Mouse (Mus musculus): Measurements from ENCODE around the gene Polg. TPM values are rescaled to one million over a fixed set of nuclear protein-coding genes. Genes with fewer than 3 reads are reported as not detected.

Polg gene
- polyA plus RNA-seq, 1 experiment from 2014 or later, result 44.5 TPM

DNA sequence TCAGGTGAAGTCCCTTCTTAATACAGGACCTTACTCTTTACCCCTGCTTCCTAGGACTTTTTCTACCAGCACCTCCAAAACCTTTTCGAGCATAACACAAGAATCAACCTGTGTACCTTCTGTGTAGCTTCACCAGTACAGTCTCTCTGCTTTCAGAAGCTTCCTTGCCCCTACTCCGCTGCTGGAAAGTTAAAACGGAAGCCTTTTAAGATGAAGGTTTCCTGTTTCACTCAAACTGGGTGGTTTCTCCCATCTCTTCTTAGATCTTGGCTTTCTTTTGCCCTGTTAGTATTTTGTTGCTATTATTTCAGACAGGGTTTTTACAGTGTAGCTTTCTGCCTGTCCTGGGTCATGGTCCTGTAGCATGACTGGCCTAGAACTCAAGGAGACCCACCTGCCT is 18.7 kb downstream of the Polg start:
- H3K4me2 ChIP-seq (replicated peaks), result no peak overlapping the region

DNA sequence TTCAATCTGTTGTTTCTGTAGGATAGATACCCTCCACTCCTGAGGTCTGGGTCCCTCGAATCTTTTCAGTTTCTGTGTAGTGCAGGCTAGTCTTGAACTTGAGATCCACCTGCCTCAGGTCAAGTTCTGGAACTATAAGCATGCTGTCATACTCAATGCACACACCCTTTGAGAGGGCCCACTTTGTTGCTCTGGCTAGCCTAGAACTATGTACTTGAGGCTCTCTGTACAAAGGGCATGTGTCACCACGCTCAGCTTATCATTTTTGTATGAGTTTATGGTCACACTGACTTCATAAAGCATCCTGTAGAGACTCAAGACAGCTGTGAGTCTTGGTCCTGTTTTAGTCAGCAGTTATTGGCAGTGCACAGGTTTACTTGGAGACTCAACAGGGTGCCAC is 19.1 kb downstream of the Polg start:
- ATAC-seq (ENCODE audit: low FRiP score, low read depth), result no peak
- peaks cover 83% of the 10 kb centered on the region for H3K36me3 ChIP-seq

More for the DNA sequence above, 18.7 kb downstream of the Polg start:
- no peak for ATAC-seq (ENCODE audit: low FRiP score, low read depth)
- Histone ChIP-seq H3K9me3 (no peaks in the 10 kb centered on the region), H3K4me3 (no peak overlapping the region), H3K27ac (replicated peaks) (no peak overlapping the region), H3K4me1 (no peaks in the 10 kb centered on the region), H3K36me3 (peaks cover 87% of the 10 kb centered on the region), H3K9ac (replicated peaks) (no peak overlapping the region), H3K27me3 (no peaks in the 10 kb centered on the region)
- WGBS, result 96% methylated on average over 3 of the region's 3 CpGs

DNA sequence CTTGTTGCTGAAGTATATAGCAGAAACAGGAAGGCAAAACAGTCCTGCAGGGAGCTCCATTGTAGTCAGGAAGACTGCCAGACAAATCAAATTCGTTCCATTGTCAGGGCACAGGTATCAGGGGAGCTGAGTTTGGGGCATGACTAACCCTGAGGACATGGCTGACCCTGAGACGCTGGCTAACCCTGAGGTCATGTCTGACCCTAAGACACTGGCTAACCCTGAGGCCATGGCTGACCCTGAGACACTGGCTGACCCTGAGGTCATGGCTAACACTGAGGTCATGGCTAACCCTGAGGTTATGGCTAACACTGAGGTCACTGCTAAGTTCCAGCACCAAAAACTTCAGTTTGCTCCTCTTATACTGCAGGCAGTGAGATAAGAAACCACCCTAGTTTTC is 26.1 kb downstream of the Polg start:
- 79% methylated on average over 2 of the region's 2 CpGs for WGBS
- H3K9me3 ChIP-seq, result no peaks in the 10 kb centered on the region

More for the DNA sequence above, 19.1 kb downstream of the Polg start:
- no peak overlapping the region for H3K4me3 ChIP-seq
- no peak overlapping the region for H3K27ac ChIP-seq (replicated peaks)
- WGBS, result 87% methylated on average over 2 of the region's 2 CpGs
- no peak overlapping the region for H3K9ac ChIP-seq (replicated peaks)
- no peaks in the 10 kb centered on the region for H3K27me3 ChIP-seq
- no peaks in the 10 kb centered on the region for H3K4me1 ChIP-seq
- H3K4me2 ChIP-seq (replicated peaks), result no peak overlapping the region
- H3K9me3 ChIP-seq, result no peaks in the 10 kb centered on the region

DNA sequence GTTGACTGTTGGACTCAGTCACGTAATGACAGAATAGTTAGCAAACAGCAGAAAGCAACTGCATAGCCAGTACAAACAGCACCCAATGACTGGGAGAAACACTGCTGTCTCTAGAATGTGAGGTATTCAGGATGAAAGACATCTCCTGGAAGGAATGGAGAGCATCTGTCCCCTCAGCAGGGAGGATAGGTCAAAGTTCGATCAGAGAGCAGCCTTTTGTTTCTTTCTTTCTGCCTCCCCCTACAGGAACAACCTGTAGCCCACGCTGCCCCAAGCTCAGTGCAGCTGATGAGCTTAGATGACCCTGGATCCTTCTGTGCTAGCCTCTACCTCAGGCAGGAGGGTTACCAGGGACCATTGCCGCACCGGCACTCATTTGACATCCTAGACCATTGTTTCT is 37.9 kb downstream of the Polg start:
- Histone ChIP-seq H3K4me1 (no peaks in the 10 kb centered on the region), H3K4me2 (replicated peaks) (no peak overlapping the region), H3K36me3 (no peaks in the 10 kb centered on the region), H3K4me3 (no peak overlapping the region), H3K9me3 (no peaks in the 10 kb centered on the region), H3K27me3 (no peaks in the 10 kb centered on the region), H3K27ac (replicated peaks) (no peak overlapping the region), H3K9ac (replicated peaks) (no peak overlapping the region)
- ATAC-seq (ENCODE audit: low FRiP score, low read depth), result no peak
- 55% methylated on average over 5 of the region's 5 CpGs for WGBS

More for the DNA sequence above, 26.1 kb downstream of the Polg start:
- peaks cover 27% of the 10 kb centered on the region for H3K36me3 ChIP-seq
- no peak overlapping the region for H3K4me2 ChIP-seq (replicated peaks)
- H3K4me1 ChIP-seq, result no peaks in the 10 kb centered on the region
- H3K9ac ChIP-seq (replicated peaks), result no peak overlapping the region
- H3K4me3 ChIP-seq, result no peak overlapping the region
- ATAC-seq (ENCODE audit: low FRiP score, low read depth), result no peak
- no peaks in the 10 kb centered on the region for H3K27me3 ChIP-seq
- H3K27ac ChIP-seq (replicated peaks), result no peak overlapping the region

DNA sequence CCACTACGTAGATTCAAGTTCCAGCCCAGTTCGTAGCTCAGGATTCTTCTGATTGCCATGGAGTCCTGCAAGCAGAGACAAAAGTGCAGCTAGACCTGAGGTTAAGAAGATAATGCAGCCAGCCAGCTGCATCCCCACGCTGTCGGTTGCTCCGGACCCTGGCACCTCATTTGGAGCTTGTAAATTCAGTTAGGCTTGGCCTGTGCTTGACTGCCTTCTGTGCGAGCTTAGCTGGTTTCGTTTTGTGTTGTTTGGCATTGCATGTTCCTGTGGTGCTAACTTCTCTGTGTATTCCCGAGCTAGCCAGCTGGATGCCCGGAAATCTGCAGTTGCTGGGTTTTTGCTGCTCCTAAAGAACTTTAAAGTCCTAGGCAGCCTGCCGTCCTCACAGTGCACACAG is 40.4 kb downstream of the Polg start:
- H3K27ac ChIP-seq (replicated peaks), result no peak overlapping the region
- WGBS, result 61% methylated on average over 10 of the region's 10 CpGs
- H3K9ac ChIP-seq (replicated peaks), result no peak overlapping the region
- no peak for ATAC-seq (ENCODE audit: low FRiP score, low read depth)
- no peaks in the 10 kb centered on the region for H3K27me3 ChIP-seq
- H3K36me3 ChIP-seq, result no peaks in the 10 kb centered on the region
- H3K9me3 ChIP-seq, result no peaks in the 10 kb centered on the region
- H3K4me1 ChIP-seq, result no peaks in the 10 kb centered on the region
- H3K4me3 ChIP-seq, result no peak overlapping the region
- no peak overlapping the region for H3K4me2 ChIP-seq (replicated peaks)

DNA sequence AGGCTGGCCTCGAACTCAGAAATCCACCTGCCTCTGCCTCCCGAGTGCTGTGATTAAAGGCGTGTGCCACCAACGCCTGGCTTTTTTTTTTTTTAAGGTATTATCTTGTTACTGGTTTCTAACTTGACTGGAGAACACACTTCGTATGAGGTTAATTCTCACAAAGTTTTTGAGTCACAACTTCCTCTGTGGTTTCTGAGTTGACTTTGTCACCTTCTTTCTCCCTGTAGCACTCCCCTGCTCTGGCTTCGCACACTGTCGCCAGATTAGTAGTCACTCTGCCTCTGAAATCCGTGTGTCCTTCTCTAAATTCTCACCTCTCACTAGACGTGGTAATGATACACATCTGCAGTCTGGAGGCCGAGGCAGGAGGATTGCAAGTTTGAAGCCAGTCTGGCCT is 43.3 kb downstream of the Polg start:
- H3K9me3 ChIP-seq, result no peaks in the 10 kb centered on the region
- H3K27me3 ChIP-seq, result no peaks in the 10 kb centered on the region
- no peak overlapping the region for H3K4me3 ChIP-seq
- no peak overlapping the region for H3K4me2 ChIP-seq (replicated peaks)
- no peak overlapping the region for H3K27ac ChIP-seq (replicated peaks)
- 0 out of 2 replicates have a peak, but pooled peaks cover 5% of the 10 kb centered on the region for H3K36me3 ChIP-seq
- H3K9ac ChIP-seq (replicated peaks), result no peak overlapping the region
- no peak for ATAC-seq (ENCODE audit: low FRiP score, low read depth)
- 93% methylated on average over 10 of the region's 10 CpGs for WGBS
- no peaks in the 10 kb centered on the region for H3K4me1 ChIP-seq

DNA sequence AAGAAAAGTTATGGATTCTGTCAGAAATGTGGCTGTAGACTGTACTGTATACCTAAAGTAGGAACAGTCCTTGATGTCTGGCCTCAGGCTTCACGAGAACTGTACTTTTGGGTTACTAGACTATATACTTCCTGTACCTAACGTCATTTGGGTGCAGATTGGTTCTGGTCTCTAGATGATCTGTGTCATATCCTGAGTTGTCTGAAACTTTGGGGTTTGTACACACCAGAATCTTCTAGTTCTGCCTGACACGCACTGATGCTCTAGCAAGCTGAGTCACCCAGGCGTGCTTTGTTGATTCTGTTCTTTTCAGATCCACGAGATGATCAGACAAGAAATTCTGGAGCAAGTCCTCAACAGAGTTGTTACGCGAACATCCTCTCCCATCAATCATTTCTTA is 46.2 kb downstream of the Polg start:
- Histone ChIP-seq H3K4me1 (no peaks in the 10 kb centered on the region), H3K4me2 (replicated peaks) (no peak overlapping the region), H3K27ac (replicated peaks) (no peak overlapping the region), H3K36me3 (0 out of 2 replicates have a peak, but pooled peaks cover 5% of the 10 kb centered on the region), H3K9me3 (no peaks in the 10 kb centered on the region), H3K4me3 (no peak overlapping the region), H3K9ac (replicated peaks) (no peak overlapping the region), H3K27me3 (no peaks in the 10 kb centered on the region)
- ATAC-seq (ENCODE audit: low FRiP score, low read depth), result no peak
- 93% methylated on average over 7 of the region's 7 CpGs for WGBS

DNA sequence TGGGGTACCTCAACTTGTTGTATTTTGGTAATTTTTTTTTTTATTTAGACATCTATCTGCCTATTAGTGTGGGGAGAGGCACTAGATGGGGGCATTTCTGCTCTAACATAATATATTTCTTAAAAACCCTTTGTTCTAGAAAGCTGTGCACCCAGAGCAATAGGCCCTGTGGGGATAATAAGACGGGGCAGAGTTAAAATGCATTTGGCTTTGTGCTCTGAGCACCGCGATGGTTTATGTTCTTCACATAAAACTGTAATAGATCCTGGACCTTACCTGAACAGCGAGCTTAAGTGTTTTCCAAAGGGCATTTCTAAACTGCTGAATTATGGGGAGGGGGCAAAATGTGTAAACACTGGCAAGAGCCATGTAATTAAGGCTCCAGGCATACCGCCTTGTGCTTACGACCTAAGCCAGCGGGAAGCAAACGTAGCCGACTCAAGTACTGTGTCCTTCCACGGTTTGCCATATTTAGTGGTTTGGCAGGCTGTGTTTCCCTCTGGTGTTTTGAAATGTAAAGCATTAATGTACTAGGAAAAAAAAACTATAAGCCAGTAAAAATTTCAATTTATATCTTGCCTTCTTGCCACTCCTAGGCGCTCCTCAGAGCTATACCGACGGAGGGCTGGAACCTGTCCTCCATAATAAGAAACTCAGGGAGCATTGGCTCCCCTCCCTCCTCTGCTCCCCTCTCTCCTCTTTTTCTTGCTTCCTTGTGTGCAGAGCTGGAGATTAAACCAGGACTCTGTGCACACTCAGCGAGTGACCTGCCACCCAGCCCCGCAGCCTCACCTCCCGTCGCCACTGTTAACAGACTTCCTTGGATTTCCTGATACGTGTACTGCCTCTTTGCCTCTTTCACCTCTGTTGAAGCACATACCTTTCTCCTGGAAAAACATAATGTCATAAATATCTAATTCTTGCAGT is 51.5 kb downstream of the Polg start:
- ATAC-seq (ENCODE audit: low FRiP score, low read depth), result no peak
- Histone ChIP-seq H3K9ac (replicated peaks) (no peak overlapping the region), H3K27me3 (no peaks in the 10 kb centered on the region), H3K36me3 (0 out of 2 replicates have a peak, but pooled peaks cover 6% of the 10 kb centered on the region), H3K9me3 (no peaks in the 10 kb centered on the region), H3K4me2 (replicated peaks) (no peak overlapping the region), H3K4me3 (no peak overlapping the region), H3K27ac (replicated peaks) (no peak overlapping the region), H3K4me1 (no peaks in the 10 kb centered on the region)
- 90% methylated on average over 18 of the region's 18 CpGs for WGBS

DNA sequence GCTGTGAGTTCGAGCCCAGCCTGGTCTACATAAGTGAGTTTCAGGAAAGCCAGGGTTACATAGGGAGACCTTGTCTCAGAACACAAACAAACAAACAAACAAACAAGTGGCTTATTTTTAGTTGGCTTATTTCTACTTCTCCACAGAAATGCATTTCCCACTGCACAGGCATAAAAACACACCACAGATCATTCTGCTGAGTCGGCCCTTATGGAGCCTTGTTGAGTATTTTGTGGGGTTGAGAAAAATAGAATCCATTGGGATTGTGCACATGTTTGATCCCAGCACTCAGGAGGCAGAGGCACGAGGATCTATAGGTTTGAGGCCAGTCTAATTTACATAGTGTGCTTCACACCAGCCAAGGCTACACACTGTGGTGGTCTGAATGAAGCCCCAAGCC is 65.9 kb downstream of the Polg start:
- H3K36me3 ChIP-seq, result no peaks in the 10 kb centered on the region
- no peak overlapping the region for H3K4me2 ChIP-seq (replicated peaks)
- H3K9ac ChIP-seq (replicated peaks), result no peak overlapping the region
- H3K27ac ChIP-seq (replicated peaks), result no peak overlapping the region
- WGBS, result 81% methylated on average over 3 of the region's 3 CpGs
- no peak overlapping the region for H3K4me3 ChIP-seq
- no peak for ATAC-seq (ENCODE audit: low FRiP score, low read depth)
- no peaks in the 10 kb centered on the region for H3K9me3 ChIP-seq
- H3K27me3 ChIP-seq, result no peaks in the 10 kb centered on the region
- no peaks in the 10 kb centered on the region for H3K4me1 ChIP-seq

DNA sequence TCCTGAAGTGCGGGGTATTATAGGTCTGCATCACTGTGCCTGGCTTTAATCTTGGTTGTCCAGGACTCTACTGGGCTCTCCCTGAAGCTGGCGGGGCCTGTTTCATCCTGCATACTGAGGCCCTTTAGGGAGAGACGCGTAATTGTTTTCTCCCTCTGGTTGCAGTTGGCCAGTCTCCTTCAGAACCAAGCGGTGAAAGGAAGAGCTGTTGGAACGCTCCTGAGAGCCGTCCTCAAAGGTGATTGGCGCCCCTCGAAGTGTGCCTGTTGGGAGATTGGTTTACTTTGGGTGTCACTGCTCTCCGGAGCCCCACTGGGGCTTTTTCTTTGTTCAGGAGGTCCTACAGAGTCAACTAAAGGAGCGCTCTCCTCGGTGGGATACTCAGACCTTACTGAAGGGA is 67.2 kb downstream of the Polg start:
- H3K27me3 ChIP-seq, result no peaks in the 10 kb centered on the region
- ATAC-seq (ENCODE audit: low FRiP score, low read depth), result no peak
- no peak overlapping the region for H3K4me2 ChIP-seq (replicated peaks)
- H3K36me3 ChIP-seq, result no peaks in the 10 kb centered on the region
- no peak overlapping the region for H3K27ac ChIP-seq (replicated peaks)
- H3K9ac ChIP-seq (replicated peaks), result no peak overlapping the region
- H3K9me3 ChIP-seq, result no peaks in the 10 kb centered on the region
- whole genome bisulfite sequencing, result 69% methylated on average over 12 of the region's 12 CpGs
- H3K4me1 ChIP-seq, result 0 out of 2 replicates have a peak, but pooled peaks cover 2% of the 10 kb centered on the region
- H3K4me3 ChIP-seq, result no peak overlapping the region

DNA sequence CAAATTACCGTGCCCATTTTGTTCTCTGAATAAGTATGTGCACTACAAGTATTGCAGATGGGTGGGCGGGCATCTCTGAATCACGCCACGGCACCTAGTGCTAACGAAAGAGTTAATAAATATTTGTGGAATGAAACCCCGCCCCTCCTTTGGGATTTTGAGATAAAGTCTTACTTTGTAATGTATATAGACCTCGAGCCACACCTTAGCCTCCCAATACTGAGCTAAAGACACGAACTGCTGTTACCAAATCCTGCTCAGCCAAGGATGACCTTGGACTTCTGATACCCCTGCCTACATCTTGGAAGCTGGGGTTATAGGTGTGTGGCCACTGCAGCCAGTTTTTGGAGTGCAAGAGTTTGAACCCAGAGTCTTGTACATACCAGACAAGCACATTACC is 67.7 kb downstream of the Polg start:
- no peak overlapping the region for H3K4me2 ChIP-seq (replicated peaks)
- no peaks in the 10 kb centered on the region for H3K27me3 ChIP-seq
- no peaks in the 10 kb centered on the region for H3K9me3 ChIP-seq
- H3K27ac ChIP-seq (replicated peaks), result no peak overlapping the region
- H3K36me3 ChIP-seq, result no peaks in the 10 kb centered on the region
- H3K4me3 ChIP-seq, result no peak overlapping the region
- 0 out of 2 replicates have a peak, but pooled peaks cover 2% of the 10 kb centered on the region for H3K4me1 ChIP-seq
- ATAC-seq (ENCODE audit: low FRiP score, low read depth), result no peak
- WGBS, result 91% methylated on average over 8 of the region's 8 CpGs
- H3K9ac ChIP-seq (replicated peaks), result no peak overlapping the region

DNA sequence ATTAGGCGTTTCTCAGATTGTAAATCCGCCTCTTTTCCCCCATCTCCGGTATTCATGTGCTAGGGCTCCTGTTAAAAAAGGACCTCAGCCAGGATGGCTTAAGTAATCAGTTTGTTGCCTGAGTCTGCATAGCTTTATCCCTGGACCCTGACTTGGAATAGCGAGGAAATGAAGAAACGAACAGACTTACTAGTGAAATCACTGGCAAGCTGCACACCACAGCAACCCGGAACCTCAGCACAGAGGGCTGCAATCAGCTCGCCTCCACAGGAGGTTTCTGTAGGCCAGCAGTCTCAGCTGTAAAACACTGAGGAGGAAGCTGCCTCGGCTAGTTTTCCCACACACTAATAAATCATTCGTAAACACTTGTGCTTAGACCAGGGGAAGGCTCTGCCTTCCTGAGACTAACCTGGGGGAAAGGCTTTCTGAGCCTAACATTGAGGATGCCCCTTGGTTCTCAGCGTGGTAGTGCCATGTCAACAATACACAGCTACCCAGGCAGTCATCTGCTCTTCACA is 68.7 kb downstream of the Polg start:
- no peak overlapping the region for H3K4me3 ChIP-seq
- H3K4me1 ChIP-seq, result peaks cover 9% of the 10 kb centered on the region
- H3K9me3 ChIP-seq, result no peaks in the 10 kb centered on the region
- 86% methylated on average over 10 of the region's 10 CpGs for WGBS
- H3K9ac ChIP-seq (replicated peaks), result no peak overlapping the region
- no peak for ATAC-seq (ENCODE audit: low FRiP score, low read depth)
- H3K36me3 ChIP-seq, result no peaks in the 10 kb centered on the region
- no peak overlapping the region for H3K27ac ChIP-seq (replicated peaks)
- no peak overlapping the region for H3K4me2 ChIP-seq (replicated peaks)
- no peaks in the 10 kb centered on the region for H3K27me3 ChIP-seq

Measured in midbrain, embryonic 12.5 days (tissue).